Mouse (Mus musculus) ES-E14 (cell line): ENCODE measurements at regions not wholly inside any gene's neighbourhood (a gene's known extent, or its start where the extent isn't known, plus 50 kb on each side); places are given as distances from the start of the nearest gene placed in this dataset.

Experiments
- DNase-seq: peaks from one replicate; pipeline ENCODE4 v3.0.0-alpha.2; 2013; ENCODE audit warnings: low read depth, low spot score
- H3K27ac ChIP-seq: 2 replicates; pipeline ENCODE4 v1.5.1; 2012; ENCODE audit warnings: low read depth, mild to moderate bottlenecking, low read length, moderate library complexity, mixed read lengths; ENCODE audit not compliant: poor library complexity, insufficient read depth, severe bottlenecking
- H3K36me3 ChIP-seq: 2 replicates; pipeline ENCODE4 v1.6.1; 2012; ENCODE audit warnings: mild to moderate bottlenecking, low read length, moderate library complexity, mixed read lengths; ENCODE audit not compliant: control insufficient read depth, poor library complexity, insufficient read depth, severe bottlenecking
- H3K4me1 ChIP-seq, 2 experiments: fragments of 150-350 bp in 1 of 2; sonication (generic) in 1 of 2; 2 replicates each; pipeline ENCODE4 v1.6.1; 2012; ENCODE audit warnings: low read length in 2 of 2, mild to moderate bottlenecking in 1 of 2, mixed read lengths in 1 of 2; ENCODE audit not compliant: control insufficient read depth in 2 of 2, insufficient read depth in 2 of 2, poor library complexity in 1 of 2
- H3K4me3 ChIP-seq, 2 experiments: fragments of 150-350 bp in 1 of 2; sonication (generic) in 1 of 2; 2 replicates each; pipeline ENCODE4 v1.5.1; 2012; ENCODE audit warnings: low read length in 2 of 2, low read depth in 1 of 2, mild to moderate bottlenecking in 1 of 2, mixed read lengths in 1 of 2; ENCODE audit not compliant: insufficient read depth in 1 of 2, poor library complexity in 1 of 2, severe bottlenecking in 1 of 2
- H3K9ac ChIP-seq: 2 replicates; pipeline ENCODE4 v1.6.1; 2012; ENCODE audit warnings: low read depth, mild to moderate bottlenecking, low read length, mixed read lengths; ENCODE audit not compliant: poor library complexity, insufficient read depth, severe bottlenecking
- H3K9me3 ChIP-seq: fragments of 150-350 bp; sonication (generic); 2 replicates; pipeline ENCODE4 v1.6.1; 2012; ENCODE audit warnings: low read depth, mild to moderate bottlenecking, low read length; ENCODE audit not compliant: control insufficient read depth, insufficient read depth
- CHD2 ChIP-seq: IDR thresholded peaks from 2 replicates; pipeline ENCODE4 v1.6.1; 2014; ENCODE audit warnings: mild to moderate bottlenecking, low read depth, low read length, inconsistent platforms
- HCFC1 ChIP-seq: IDR thresholded peaks from 2 replicates; pipeline ENCODE4 v1.6.1; 2012; ENCODE audit warnings: low read length, inconsistent platforms, borderline replicate concordance; ENCODE audit not compliant: insufficient read depth
- MAFK ChIP-seq: IDR thresholded peaks from 2 replicates; pipeline ENCODE4 v1.6.1; 2014; ENCODE audit warnings: mild to moderate bottlenecking, low read depth, low read length, inconsistent platforms; ENCODE audit not compliant: insufficient read depth
- ZC3H11A ChIP-seq: IDR thresholded peaks from 2 replicates; pipeline ENCODE4 v1.6.1; 2012; ENCODE audit warnings: low read depth, mild to moderate bottlenecking, inconsistent platforms, low read length, borderline replicate concordance
- ZNF384 ChIP-seq: IDR thresholded peaks from 2 replicates; pipeline ENCODE4 v1.6.1; 2012; ENCODE audit warnings: low read depth, low read length, inconsistent platforms
- in situ Hi-C, 2 experiments: fragments of 600-800 bp; cut with MboI; formaldehyde crosslinking; loops; one replicate each; pipeline ENCODE4 v1.15.1; 2025; ENCODE audit warnings: low sequenced_read_pairs in 2 of 2, inconsistent platforms in 1 of 2; ENCODE audit not compliant: unreplicated experiment in 2 of 2

DNA sequence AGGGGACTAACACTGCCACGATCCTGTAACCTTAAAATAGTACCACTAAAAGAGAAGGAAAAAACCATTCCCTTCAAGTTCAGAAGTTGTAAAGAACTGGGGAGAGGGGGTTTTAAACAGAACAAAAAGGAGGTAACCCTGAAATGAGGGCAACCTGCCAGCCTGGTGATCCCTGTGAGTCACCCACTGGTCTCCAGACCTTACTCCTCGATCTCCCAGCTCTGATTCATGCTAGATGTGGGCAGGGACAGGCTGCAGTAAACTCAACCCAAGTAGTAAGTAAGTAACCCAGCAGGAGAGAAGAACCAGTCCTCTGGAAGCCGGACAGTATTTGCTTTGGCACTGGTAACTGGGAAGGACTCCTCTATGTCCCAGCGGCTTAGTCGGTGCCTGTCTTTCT is 324.4 kb upstream of the Mpped2 start:
- Histone ChIP-seq H3K27ac (no peak overlapping the region), H3K4me1 (no peaks in the 10 kb centered on the region), H3K36me3 (no peaks in the 10 kb centered on the region), H3K9me3 (no peaks in the 10 kb centered on the region), H3K9ac (no peak overlapping the region), H3K4me3 (no peak overlapping the region)
- TF ChIP-seq CHD2 (no peak), ZNF384 (no peak), HCFC1 (no peak), MAFK (no peak), ZC3H11A (no peak)
- in situ Hi-C loops, result no loop called here
- no peak for DNase-seq

- TF ChIP-seq HCFC1 (no peak), ZNF384 (no peak), CHD2 (no peak), MAFK (no peak), ZC3H11A (no peak)
- Histone ChIP-seq H3K36me3 (no peaks in the 10 kb centered on the region), H3K4me1 (no peaks in the 10 kb centered on the region), H3K9ac (no peak overlapping the region), H3K4me3 (no peak overlapping the region), H3K27ac (no peak overlapping the region), H3K9me3 (no peaks in the 10 kb centered on the region)
- in situ Hi-C loops, result no loop called here
- DNase-seq, result no peak
Measured at GRCm38 (mm10) chr2:106383415-106384285, 309.4 kb upstream of the Mpped2 start.

- no peaks in the 10 kb centered on the region for H3K36me3 ChIP-seq
- H3K27ac ChIP-seq, result no peak overlapping the region
- no peaks in the 10 kb centered on the region for H3K4me1 ChIP-seq
- in situ Hi-C loops, result no loop called here
- no peak overlapping the region for H3K9ac ChIP-seq
- DNase-seq, result no peak
- H3K9me3 ChIP-seq, result no peaks in the 10 kb centered on the region
- TF ChIP-seq CHD2, result no peak
- no peak for TF ChIP-seq ZC3H11A
- TF ChIP-seq MAFK, result no peak
- TF ChIP-seq ZNF384, result no peak
- no peak for TF ChIP-seq HCFC1
- no peak overlapping the region for H3K4me3 ChIP-seq
Measured at GRCm38 (mm10) chr2:106384286-106384595, 308.8 kb upstream of the Mpped2 start.

DNA sequence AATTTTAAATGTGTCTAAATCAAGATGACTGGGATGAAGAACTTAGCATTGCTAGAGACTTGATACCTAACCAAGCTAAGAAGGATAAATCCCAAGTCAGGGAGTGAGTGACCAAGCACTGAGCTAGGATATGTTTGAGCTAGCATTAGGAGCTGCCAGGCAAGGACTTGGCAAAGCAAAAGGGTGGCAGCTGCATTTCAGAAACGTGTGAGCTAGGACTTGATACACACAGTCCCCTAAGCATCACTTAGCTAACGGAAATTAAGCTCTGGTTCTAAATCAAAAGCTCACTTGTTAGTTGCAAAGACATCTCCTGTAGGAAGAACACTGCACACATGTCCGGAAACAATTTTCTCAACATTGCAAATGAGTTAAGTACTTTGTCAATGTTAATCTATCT is 308.2 kb upstream of the Mpped2 start:
- DNase-seq, result no peak
- Histone ChIP-seq H3K9ac (no peak overlapping the region), H3K9me3 (no peaks in the 10 kb centered on the region), H3K27ac (no peak overlapping the region), H3K4me3 (no peak overlapping the region), H3K4me1 (no peaks in the 10 kb centered on the region), H3K36me3 (no peaks in the 10 kb centered on the region)
- no peak for TF ChIP-seq MAFK
- no peak for TF ChIP-seq HCFC1
- TF ChIP-seq ZC3H11A, result no peak
- no peak for TF ChIP-seq CHD2
- TF ChIP-seq ZNF384, result no peak
- in situ Hi-C loops, result no loop called here

DNA sequence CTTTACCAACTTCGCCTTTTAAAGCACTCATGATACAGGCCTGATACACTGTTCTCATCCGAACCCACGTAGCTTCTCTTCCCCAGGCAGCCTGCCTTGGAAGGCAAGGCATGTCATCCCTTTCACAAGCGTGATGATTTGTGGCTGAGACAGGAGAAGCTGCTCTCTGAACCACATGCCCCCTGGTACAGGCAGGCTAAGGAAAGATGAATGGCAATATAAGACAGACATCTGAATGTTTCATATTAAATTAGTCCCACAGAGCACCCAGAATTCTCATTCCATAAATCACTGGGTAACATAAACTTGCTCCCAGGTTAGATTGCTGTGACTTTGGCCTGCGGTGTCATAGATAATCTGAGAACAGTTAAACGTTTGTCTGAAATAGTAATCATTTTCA is 280.9 kb upstream of the Mpped2 start:
- no peak for TF ChIP-seq CHD2
- no peak for TF ChIP-seq ZNF384
- no peak for TF ChIP-seq HCFC1
- no peak for TF ChIP-seq ZC3H11A
- no peak for TF ChIP-seq MAFK
- Histone ChIP-seq H3K4me1 (no peaks in the 10 kb centered on the region), H3K27ac (no peak overlapping the region), H3K4me3 (no peak overlapping the region), H3K9me3 (no peaks in the 10 kb centered on the region), H3K36me3 (no peaks in the 10 kb centered on the region), H3K9ac (no peak overlapping the region)
- no peak for DNase-seq
- in situ Hi-C loops, result no loop called here
